Mouse (Mus musculus) cerebellum, adult 11 months (tissue): ENCODE measurements around the gene Nipsnap1.
A peak's percentile ranks its signal among the peaks of the same experiment; 100 is the strongest.

Experiments
- DNase-seq: peaks from one replicate; pipeline ENCODE4 v3.0.0; 2022

Gene Nipsnap1

GRCm38 (mm10) chr11:4874551-4874950 lies 800 bp downstream of the Nipsnap1 start:
- DNase-seq: no peak

DNA sequence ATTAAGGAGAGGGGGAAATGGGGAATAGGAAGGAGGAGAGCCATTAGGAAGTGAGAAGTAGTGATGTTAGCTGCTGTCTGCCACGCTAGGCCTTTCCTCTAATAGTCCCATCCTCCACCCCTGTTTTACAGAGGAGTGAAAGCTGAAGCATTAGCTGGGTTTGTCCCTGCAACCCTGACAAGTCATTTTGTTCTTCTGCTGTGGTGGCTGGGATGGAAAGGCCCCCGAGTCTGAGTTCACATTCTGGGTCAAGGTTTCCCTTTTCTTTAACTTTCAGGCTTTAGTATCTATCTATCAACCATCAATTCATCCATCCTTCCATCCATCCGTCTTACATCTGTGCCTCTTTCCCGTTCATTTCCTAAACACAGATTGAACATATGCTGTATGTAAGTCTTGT lies 7.3 kb downstream of the Nipsnap1 start:
- no peak for DNase-seq

- no peak for DNase-seq
Measured at GRCm38 (mm10) chr11:4882892-4883627, 9.3 kb downstream of the Nipsnap1 start.

- DNase-seq: peak; percentile 37
Measured at GRCm38 (mm10) chr11:4885385-4885903, 11.7 kb downstream of the Nipsnap1 start.

DNA sequence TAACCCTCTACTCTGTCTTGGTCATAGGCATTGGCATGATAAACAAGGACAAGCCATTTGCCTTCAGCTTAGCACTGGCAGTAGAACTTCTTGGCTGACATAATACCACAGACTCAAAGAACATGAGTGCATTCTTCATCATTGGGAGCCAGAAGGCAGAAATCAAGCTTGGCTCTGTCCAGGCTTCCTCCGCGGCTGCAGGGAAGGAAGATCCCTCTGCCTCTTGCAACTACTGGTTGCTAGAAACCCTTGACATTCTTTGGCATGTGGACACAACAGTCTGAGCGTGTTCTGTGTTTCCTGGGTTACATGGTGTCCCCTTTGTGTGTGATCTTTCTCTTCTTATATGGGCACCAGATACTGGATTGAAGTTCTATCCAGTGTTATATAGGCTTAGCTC lies 13.2 kb downstream of the Nipsnap1 start:
- DNase-seq: no peak

DNA sequence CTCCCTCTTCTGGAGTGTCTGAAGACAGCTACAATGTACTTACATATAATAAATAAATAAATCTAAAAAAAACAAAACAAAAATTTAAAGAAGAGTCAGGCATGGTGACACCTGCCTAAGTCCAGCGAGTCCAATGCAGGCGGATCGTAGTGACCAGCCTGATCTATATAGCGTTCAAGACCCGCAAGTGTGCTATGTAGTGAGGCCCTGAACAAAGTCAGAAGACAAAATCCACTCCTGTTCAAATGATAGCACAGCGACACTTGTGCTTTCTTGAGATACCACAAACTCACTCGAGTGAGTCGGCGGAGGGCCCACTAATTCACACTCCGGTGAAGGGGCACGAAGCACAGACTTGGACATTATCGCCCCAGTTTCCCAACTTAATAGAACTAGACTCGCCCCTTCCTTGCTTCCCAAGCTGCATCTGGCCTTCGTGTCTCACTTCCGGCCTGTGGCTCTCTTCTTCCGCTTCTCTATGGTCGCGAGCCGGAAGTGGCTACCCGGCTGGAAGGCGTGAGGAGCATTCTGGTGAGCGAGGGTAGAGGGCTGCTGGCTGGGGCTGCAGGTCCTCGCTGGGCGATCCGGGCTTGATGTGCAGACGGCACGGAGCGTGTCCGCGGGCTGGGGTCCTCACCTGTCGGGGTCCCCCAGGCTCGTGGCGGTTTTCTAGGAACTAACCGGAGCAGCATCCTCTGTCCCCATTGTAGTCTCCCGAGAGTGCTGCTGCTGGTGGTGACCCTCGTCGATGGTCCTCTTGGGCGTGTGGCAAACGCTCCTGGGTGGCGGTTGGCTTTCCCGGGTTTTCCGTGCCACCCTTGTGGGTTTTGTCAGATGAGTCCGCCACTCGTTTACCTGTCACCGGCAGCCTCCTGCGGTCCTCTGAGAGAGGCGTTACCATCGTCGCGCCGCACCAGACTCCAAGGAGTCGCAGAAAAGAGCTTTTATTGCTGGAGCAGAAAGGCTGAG lies 21.4 kb downstream of the Nipsnap1 start, which contains the start of gene Thoc5:
Gene Thoc5, plus strand, starts transcription at position 473 of the 969 bp plus-strand sequence.
- DNase-seq: peak; percentile 70

DNA sequence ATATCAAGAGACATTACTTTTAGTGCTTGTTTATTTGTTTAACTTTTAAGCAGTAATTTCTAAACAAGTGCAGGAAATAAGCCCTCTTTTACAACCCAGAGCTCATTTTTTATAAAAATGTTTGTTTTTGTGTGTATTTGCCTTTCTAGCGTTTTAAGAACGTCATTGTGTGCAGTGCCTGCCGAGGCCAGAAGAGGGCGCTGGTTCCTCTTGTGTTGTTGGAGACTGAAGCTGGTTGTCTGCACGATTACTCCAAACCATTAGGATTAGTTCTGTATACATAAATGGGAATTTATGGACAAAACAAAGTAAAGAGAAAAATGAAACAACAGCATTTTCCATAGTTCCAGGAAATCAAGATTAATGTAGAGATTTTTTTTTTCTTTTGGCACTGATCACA lies 26.7 kb downstream of the Nipsnap1 start:
- no peak for DNase-seq

GRCm38 (mm10) chr11:4901956-4902355 lies 28.2 kb downstream of the Nipsnap1 start:
- no peak for DNase-seq

DNA sequence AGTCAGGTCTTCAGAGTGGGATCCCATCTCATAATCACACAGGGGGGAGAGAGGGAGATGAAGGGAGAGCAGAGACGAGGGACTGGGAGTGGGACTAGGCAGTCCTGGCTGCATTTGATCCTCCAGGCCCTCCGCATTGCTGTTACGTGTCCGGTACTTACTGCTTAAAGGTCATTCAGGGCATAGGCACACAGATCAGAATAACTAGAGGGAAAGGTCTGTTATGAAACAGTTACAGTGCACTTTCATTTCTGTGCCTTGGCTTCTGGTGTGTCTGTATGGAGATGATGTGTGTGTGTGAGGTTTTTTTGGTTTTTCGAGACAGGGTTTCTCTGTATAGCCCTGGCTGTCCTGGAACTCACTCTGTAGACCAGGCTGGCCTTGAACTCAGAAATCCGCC lies 32.5 kb downstream of the Nipsnap1 start:
- no peak for DNase-seq

DNA sequence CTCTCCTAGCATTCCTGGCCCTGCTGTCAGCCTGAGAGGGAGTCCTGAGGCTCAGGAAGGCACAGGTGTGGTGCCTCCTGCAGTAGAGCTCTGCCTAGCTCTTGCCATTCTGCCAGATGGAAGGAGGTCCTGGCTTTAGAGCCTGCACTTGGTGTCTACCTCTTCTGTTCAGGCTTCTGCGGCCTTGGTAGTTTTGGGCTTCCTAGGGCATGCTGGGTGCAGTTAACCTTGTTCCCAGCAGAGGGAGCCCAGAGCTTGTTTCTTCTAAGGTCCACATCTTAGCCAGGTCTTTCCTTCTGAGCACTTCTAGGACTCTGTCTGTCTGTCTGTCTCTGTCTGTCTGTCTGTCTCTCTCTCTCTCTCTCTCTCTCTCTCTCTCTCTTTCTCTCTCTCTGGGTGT lies 42.3 kb downstream of the Nipsnap1 start:
- peak; percentile 35 for DNase-seq

DNA sequence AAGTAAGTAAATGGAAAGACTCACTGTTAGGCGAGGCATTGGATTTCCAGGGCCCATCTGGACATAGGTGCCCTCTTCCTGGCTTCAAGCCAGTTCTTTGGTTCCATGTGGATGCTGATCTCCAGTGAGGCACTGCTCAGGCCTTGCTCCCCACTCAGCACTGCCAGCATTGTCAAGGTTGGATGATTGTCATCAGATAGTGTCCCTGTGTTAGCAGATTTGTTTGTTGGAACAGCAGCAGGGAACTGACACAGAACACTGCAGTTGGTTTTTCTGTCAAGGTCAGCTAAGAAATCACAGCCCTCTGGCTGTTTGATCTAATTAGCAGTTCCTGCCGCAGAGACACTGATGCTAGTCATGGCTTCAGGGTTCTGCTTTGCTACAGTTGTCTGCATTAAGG lies 47.5 kb downstream of the Nipsnap1 start:
- peak; percentile 16 for DNase-seq

DNA sequence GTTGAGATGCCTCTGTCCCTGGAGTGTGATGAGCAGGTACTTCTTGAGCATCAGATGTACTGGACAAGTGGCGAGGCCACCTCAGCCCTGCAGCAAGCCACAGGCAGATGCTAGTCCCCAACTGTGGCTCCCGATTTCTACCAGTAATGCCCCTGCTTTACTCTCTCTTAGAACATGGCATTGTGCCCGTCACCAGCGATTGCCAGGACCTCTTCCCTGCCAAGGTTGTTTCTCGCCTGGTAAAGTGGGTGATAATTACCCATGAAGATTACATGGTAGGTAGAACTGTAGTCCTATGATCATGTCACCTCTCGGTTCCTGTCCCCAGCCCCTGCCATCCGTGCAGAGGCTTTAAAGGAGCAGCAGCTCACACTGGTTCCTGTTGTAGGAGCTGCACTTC lies 48.0 kb downstream of the Nipsnap1 start:
- DNase-seq: no peak

- DNase-seq: no peak
Measured at GRCm38 (mm10) chr11:4927224-4927623, 53.5 kb downstream of the Nipsnap1 start.

- DNase-seq: no peak
Measured at GRCm38 (mm10) chr11:4931009-4931601, 57.4 kb downstream of the Nipsnap1 start.

DNA sequence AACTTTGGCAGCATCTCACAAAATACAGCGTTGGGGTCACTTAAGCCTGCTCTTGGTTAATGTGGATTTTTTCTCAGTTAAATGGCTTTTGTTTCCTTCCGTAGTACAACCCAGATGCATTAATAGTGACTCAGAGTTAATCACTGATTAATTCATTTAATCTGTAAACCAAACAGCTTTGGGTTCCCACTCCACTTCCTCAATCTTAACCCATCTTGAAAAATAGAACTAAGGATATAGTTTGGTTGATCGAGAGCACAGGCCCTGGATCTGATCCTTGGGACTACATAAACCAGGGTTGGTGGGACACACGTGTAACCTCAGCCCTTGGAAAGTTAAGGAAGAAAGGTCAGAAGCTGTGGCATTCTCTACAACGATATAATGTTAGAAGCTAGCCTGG lies 62.5 kb downstream of the Nipsnap1 start:
- DNase-seq: no peak
